Mouse (Mus musculus) lung, adult 2 months (tissue): Measurements from ENCODE around the gene Pold2.

Experiments
- CTCF ChIP-seq: fragments of 200-500 bp; IDR thresholded peaks from 2 replicates; pipeline ENCODE4 v1.5.1; 2011; ENCODE audit warnings: mild to moderate bottlenecking, low read length, control low read depth; ENCODE audit not compliant: insufficient read depth
- POLR2A ChIP-seq: fragments of 200-500 bp; IDR thresholded peaks from 2 replicates; pipeline ENCODE4 v1.6.1; 2011; ENCODE audit warnings: low read depth, mild to moderate bottlenecking, control low read depth, low read length, borderline replicate concordance; ENCODE audit errors: extremely low read depth

GRCm38 (mm10) chr11:5912635-5913034 lies 34.5 kb upstream of the Pold2 start:
- TF ChIP-seq CTCF = peak; percentile 75
- no peak for TF ChIP-seq POLR2A
